Mouse (Mus musculus) naive thymus-derived CD4-positive, alpha-beta T cell, adult 2 months (primary cell): ENCODE results near the gene Igf1.

Source experiments
- DNase-seq: peaks from one replicate; pipeline ENCODE4 v3.0.0-alpha.2; 2011; ENCODE audit warnings: low read depth

Gene Igf1

DNA sequence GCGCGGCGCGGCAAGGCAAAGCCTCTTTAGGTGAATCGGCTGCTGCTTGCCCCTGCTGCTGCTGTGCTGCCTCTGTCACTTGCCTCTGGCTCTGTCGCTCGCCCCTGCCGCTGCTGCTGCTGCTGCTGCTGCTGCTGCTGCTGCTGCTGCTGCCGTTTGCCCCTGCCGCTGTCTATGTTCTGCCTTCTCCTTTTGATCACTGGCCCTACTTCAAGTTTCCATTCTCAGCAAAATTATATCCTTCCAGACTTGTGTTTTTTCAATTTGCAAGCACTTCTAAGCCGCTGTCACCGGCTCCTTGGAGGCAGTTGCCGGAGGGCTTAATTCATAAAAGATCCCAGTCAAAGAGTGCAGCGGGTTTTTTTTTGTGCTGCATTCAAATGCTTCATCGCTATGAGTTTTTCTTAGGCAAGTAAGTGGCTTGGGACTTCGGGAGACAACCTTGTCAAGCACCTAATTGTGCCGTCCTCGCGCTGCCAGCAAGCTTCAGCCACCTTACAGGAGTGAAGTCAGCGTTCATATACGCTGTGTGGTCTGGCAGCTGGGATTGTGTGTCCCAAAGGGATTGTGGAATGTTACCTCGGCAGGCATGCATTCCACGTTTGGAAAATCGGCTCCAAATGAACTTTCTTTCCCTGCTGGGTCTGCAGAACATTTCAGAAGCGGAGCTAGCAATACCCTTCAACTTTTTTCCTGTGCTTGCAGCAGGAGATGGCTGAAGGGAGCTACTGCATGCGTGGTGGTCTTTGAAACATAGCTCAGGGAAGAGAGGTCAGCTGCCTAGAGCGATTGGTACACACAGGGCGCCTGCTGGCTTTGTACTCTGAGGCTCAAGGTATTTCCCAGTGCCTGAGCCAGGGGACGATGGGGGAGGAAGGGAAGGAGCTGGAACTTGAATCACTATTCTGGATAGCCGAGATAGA lies 2.4 kb downstream of the Igf1 start:
- no peak for DNase-seq

- DNase-seq, result no peak
Observed at GRCm38 (mm10) chr10:87861104-87861455, 3.0 kb downstream of the Igf1 start.

- DNase-seq, result no peak
Observed at GRCm38 (mm10) chr10:87862899-87863298, 4.8 kb downstream of the Igf1 start.

GRCm38 (mm10) chr10:87863326-87863725 lies 5.3 kb downstream of the Igf1 start:
- DNase-seq, result no peak

GRCm38 (mm10) chr10:87865712-87866111 lies 7.6 kb downstream of the Igf1 start:
- no peak for DNase-seq

DNA sequence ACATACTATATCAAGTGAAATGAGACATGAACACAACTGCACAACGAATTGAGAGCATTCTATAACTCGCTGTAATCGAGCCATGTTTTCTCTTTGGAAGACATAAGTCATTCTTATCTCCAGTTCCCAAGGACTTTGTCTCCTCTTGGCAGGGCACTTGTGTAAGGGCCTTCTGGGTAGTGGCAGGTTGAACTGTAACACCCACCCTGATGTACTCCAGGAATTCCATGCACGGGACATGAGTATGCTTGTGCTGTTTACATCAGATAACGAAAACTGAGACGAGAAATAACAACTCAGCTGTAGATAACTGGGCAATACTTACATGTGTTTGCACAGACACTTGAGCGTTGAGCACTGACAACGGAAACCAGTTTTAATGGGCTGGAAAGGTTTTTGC lies 8.4 kb downstream of the Igf1 start:
- DNase-seq, result no peak

GRCm38 (mm10) chr10:87867217-87867616 lies 9.2 kb downstream of the Igf1 start:
- DNase-seq, result no peak

- no peak for DNase-seq
Observed at GRCm38 (mm10) chr10:87867631-87868030, 9.6 kb downstream of the Igf1 start.

DNA sequence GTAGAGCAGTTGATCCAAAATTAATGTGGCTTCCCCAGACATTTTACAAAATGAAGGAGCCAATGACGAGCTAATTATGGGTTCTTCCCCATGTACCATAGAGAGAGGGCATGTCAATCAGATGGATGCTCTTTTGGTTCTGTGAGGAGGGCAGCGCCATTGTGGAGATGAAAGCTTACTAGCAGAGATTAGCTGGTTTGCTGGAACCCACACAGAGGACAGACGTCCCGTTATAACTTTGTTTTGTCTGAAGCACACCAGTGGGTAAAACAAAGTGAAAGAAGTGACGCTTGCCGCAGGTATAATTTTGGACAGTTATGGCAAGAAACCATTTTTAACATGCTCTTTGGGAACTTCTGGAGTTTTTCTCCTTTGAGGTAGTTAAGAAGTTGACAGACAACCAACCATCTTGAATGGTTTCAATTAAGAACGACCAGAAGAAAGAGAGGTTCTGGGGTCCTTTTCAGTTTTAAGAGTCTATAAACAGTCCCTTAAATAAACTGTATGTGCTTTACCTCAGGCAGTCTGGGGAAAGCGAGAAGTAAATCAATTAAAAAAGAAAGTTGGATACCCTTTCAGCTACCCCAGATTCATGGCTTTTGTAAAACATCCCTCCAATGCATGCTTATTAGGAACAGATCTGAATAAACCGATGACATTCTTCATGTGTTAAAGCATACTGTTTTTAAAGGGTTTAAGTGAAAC lies 10.4 kb downstream of the Igf1 start:
- no peak for DNase-seq

GRCm38 (mm10) chr10:87869151-87869550 lies 11.1 kb downstream of the Igf1 start:
- DNase-seq, result no peak

DNA sequence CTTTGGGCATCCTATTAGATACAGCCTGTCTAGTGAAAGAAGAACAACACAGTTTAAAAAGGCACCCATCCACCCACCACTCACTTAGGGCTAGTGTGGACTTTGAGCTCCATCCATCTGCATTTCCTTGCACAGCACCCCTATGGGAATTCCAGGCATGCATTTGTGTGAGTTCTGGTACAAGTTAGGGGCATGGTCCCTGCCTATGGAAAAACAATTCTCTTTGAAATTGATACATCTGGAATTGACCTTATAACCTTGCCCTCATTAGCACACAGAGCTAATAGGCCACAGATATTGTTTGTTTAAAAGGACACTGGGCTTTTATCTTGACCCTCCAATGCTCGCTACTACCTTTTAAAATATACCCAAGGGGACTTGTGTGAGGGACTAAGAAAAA lies 11.6 kb downstream of the Igf1 start:
- no peak for DNase-seq

DNA sequence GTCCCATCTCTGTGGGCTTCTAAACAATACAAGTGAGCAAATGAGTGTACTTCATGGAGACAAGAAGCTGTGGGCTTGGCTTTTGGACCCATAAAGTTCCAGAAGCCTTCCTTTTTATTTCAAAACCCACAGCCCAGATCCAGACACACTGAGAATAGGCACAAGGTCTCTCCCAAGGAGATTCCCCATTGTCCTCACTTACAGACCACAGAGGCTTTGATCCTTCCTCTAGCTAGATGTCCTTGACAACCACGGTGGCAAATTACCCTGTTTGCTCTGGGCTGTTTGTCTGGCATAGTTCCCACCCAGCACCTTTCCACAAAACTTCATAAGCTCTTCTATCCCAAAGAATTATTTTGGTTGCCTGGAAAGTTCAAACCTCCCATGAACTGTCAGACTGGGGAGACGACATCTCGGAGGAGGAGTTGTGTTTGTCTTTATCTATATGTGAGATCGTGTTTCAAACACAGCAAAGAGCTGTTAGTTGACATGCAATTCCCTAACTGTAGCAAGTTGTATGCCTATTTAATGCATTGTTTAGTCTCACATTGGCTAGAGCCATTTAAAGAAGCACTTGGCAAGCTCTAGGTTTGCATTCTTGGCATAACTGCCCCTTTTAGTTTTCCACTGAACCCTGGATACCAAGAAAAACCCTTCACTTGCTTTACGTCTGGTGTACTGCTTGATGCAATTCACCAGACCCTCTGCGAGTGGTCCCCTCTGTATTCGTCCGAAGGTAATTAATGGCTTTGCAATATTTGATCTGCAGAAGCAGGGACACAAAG lies 14.0 kb downstream of the Igf1 start:
- DNase-seq, result no peak

DNA sequence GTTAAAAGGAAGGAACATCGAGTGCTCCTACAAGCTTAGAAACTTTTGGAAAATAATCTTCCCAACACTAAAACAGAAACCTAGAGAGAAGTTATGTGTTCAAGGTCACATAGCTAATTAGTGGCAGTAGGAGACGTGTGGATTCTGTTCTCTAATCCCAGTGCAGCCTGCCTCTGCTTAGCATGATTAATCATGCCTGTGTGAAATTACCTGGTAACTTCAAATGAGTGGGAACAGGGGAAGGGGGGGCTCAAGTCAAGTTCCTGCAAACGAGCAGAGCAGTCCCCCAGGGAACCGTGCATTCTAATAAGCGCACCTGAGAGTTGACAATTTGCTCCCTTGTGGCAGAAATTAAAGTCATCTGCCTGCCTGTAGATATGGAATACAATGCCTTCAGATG lies 14.8 kb downstream of the Igf1 start:
- DNase-seq, result no peak

GRCm38 (mm10) chr10:87873516-87873915 lies 15.5 kb downstream of the Igf1 start:
- no peak for DNase-seq

GRCm38 (mm10) chr10:87880071-87880785 lies 22.2 kb downstream of the Igf1 start:
- no peak for DNase-seq

GRCm38 (mm10) chr10:87885326-87886040 lies 27.4 kb downstream of the Igf1 start:
- DNase-seq, result no peak

DNA sequence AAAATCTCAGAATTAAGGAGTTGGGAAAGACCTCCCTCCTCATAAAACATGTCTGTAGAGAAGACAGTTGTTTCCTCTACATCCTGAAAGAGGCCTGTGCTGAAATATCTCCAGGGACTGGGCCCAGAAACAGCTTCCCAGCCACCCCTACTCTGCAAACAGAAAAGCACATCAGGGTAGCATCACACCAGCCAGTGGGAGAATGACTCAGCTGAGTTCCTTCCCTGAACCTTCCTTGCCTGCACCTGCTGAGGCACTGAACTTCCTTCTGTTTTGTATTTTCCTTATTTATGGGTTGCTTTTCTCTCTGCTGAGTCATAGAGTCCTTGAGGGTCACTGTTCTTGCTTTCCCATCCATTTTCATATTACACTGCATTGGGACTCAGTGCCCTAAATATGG lies 31.8 kb downstream of the Igf1 start:
- no peak for DNase-seq

- DNase-seq, result no peak
Observed at GRCm38 (mm10) chr10:87892256-87892655, 34.2 kb downstream of the Igf1 start.

GRCm38 (mm10) chr10:87893272-87893671 lies 35.2 kb downstream of the Igf1 start:
- DNase-seq, result no peak

DNA sequence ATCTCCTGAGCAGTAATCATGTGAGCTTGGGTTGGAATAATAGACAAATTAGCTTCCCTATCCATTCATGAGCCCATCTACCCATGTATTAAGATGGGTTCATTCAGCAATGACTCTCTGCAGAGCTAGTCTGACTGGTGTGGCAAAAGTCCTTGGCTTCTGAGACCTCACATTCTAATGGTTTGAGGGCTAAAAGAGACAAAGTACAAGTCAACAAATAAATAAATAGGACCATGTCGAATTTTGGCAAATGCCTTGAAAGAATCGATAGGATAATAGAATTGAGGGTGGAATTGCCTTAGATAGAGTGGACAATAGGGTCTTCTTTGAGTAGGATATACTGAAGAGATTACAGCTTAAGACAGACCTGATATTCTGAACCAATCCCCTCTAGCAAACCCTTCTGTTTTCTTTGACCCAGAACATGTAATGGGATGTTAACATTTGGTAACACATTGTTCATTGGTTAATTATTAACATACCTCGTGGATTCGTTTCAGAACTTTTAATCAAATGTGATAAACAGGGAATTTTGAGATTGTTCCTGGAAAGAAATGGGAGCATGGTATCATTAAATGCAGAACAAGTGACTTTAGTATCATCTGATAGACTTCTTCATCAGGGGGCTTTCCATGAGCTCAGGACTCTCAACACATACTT lies 36.5 kb downstream of the Igf1 start:
- DNase-seq, result no peak

DNA sequence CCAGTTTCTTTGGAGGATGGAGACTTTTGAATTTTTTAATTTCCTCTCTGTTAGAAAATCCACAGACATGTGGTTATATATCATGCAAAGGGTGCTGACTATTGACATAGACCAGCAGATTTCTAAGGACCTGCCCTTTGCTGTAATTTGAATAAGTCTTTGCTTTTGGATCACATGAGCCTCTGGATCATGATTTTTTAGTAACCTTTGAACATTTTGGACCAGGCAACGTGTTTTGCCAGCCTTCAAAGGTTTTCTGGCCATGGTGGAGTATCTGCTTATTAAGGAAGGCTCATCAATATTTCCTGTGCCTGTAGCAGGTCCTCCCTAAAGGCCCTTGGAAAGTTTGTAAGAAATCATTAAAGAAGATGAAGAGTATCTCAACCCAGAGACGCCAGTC lies 37.3 kb downstream of the Igf1 start:
- DNase-seq, result no peak
